ENCODE assay signal across 11 mouse cellular contexts in genomic region chr9:71811404-71811803, GRCm38 (mm10). TPM values are rescaled to one million over a fixed set of nuclear protein-coding genes. Genes with fewer than 3 reads are reported as not detected.
"Had no signal": no experiment of that assay in that cellular context is flagged by ENCODE, and none has a peak within 500 bp of the region (broad histone marks: within the 10 kb centered on the region; RNA-seq: fewer than 3 reads in every experiment).

No protein-coding gene starts in this region.

- H3K4me3 ChIP-seq: intestine, embryonic 15.5 days; limb, embryonic 13.5 days; neural tube, embryonic 12.5 days had no signal

- H3K27me3 ChIP-seq: intestine, embryonic 15.5 days; limb, embryonic 13.5 days; neural tube, embryonic 12.5 days had no signal

- H3K9ac ChIP-seq: intestine, embryonic 15.5 days; limb, embryonic 13.5 days; liver, embryonic 14.5 days; neural tube, embryonic 12.5 days had no signal

- H3K9me3 ChIP-seq: intestine, embryonic 15.5 days; limb, embryonic 13.5 days; neural tube, embryonic 12.5 days had no signal

- H3K4me2 ChIP-seq: intestine, embryonic 15.5 days; limb, embryonic 13.5 days; neural tube, embryonic 12.5 days had no signal

- ATAC-seq: intestine, embryonic 15.5 days had no signal

- DNase-seq: left cerebral cortex, postnatal 4 days; lung, adult 18-20 months; midbrain, embryonic 14.5 days; thymus, adult 2 months; thymus, postnatal 25 days had no signal

- H3K36me3 ChIP-seq: intestine, embryonic 15.5 days; limb, embryonic 13.5 days; neural tube, embryonic 12.5 days had no signal

- H3K4me1 ChIP-seq: neural tube, embryonic 12.5 days had no signal

- H3K27ac ChIP-seq: intestine, embryonic 15.5 days; limb, embryonic 13.5 days; liver, embryonic 14.5 days; neural tube, embryonic 12.5 days; stomach, postnatal 0 days had no signal

RNA-seq across cellular contexts. Expression of gene Cgnl1, which starts 40.0 kb away (rescaled TPM):
- total RNA-seq: megakaryocyte-erythroid progenitor cell, adult 5-6 weeks had no signal
